Mouse (Mus musculus): Measurements from ENCODE around the gene Pepd. TPM values are rescaled to one million over a fixed set of nuclear protein-coding genes. Genes with fewer than 3 reads are reported as not detected.

Gene Pepd
- polyA plus RNA-seq, 1 experiment from 2014 or later, result 125 TPM

GRCm38 (mm10) chr7:34985216-34985615 is 73.0 kb downstream of the Pepd start:
- 80% methylated on average over 9 of the region's 9 CpGs for WGBS
- Histone ChIP-seq H3K27me3 (replicated peaks; ENCODE audit: control insufficient read depth, insufficient read depth, low read length) (no peaks in the 10 kb centered on the region), H3K9ac (ENCODE audit: low read depth, low read length) (no peak overlapping the region), H3K27ac (ENCODE audit: low read length) (0 out of 2 replicates have a peak overlapping the region, but pooled peaks have one; percentile 17), H3K4me1 (ENCODE audit: control insufficient read depth, insufficient read depth, low read length) (peaks cover 12% of the 10 kb centered on the region), H3K4me3 (ENCODE audit: low read length) (no peak overlapping the region), H3K4me2 (ENCODE audit: low read depth, low read length) (no peak overlapping the region), H3K36me3 (ENCODE audit: control insufficient read depth, insufficient read depth, low read length) (no peaks in the 10 kb centered on the region), H3K9me3 (ENCODE audit: control insufficient read depth, low read length) (no peaks in the 10 kb centered on the region)
- 0 out of 2 replicates have a peak, but pooled peaks have one; percentile 14 for ATAC-seq

DNA sequence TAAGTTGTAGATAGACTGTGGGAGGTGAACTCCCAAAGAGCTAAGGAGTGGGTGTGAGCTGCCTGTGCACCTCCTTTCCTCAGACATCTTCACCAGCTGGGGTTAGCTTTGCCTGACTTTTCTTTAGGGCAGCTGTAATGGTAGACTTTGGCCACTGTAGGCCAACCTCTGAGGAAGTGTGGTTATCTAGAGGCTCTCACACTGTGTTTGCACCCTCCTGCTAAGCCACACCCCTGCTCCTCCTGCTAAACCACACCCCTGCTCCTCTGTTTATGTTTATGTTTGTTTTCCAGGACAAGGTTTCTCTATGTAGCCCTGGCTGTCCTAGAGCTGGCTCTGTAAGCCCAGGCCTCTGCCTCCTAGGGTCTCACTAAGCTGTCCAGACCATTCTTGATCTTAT is 73.5 kb downstream of the Pepd start:
- Histone ChIP-seq H3K9me3 (ENCODE audit: control insufficient read depth, low read length) (no peaks in the 10 kb centered on the region), H3K27me3 (replicated peaks; ENCODE audit: control insufficient read depth, insufficient read depth, low read length) (no peaks in the 10 kb centered on the region), H3K9ac (ENCODE audit: low read depth, low read length) (no peak overlapping the region), H3K4me2 (ENCODE audit: low read depth, low read length) (no peak overlapping the region), H3K4me1 (ENCODE audit: control insufficient read depth, insufficient read depth, low read length) (peaks cover 12% of the 10 kb centered on the region), H3K4me3 (ENCODE audit: low read length) (no peak overlapping the region), H3K36me3 (ENCODE audit: control insufficient read depth, insufficient read depth, low read length) (peaks cover 2% of the 10 kb centered on the region; the same call in 1 of the 2 replicates), H3K27ac (ENCODE audit: low read length) (no peak overlapping the region)
- ATAC-seq, result peak; percentile 88

GRCm38 (mm10) chr7:34986575-34987150 is 74.5 kb downstream of the Pepd start:
- 58% methylated on average over 7 of the region's 7 CpGs for WGBS
- H3K4me1 ChIP-seq (ENCODE audit: control insufficient read depth, insufficient read depth, low read length), result peaks cover 12% of the 10 kb centered on the region
- H3K27ac ChIP-seq (ENCODE audit: low read length), result no peak overlapping the region
- peaks cover 2% of the 10 kb centered on the region; the same call in 1 of the 2 replicates for H3K36me3 ChIP-seq (ENCODE audit: control insufficient read depth, insufficient read depth, low read length)
- H3K4me2 ChIP-seq (ENCODE audit: low read depth, low read length), result no peak overlapping the region
- H3K4me3 ChIP-seq (ENCODE audit: low read length), result no peak overlapping the region
- H3K9me3 ChIP-seq (ENCODE audit: control insufficient read depth, low read length), result no peaks in the 10 kb centered on the region
- H3K27me3 ChIP-seq (replicated peaks; ENCODE audit: control insufficient read depth, insufficient read depth, low read length), result no peaks in the 10 kb centered on the region
- ATAC-seq, result no peak
- no peak overlapping the region for H3K9ac ChIP-seq (ENCODE audit: low read depth, low read length)

GRCm38 (mm10) chr7:34987258-34987657 is 75.1 kb downstream of the Pepd start:
- Histone ChIP-seq H3K27me3 (replicated peaks; ENCODE audit: control insufficient read depth, insufficient read depth, low read length) (no peaks in the 10 kb centered on the region), H3K4me2 (ENCODE audit: low read depth, low read length) (no peak overlapping the region), H3K36me3 (ENCODE audit: control insufficient read depth, insufficient read depth, low read length) (peaks cover 2% of the 10 kb centered on the region; the same call in 1 of the 2 replicates), H3K27ac (ENCODE audit: low read length) (no peak overlapping the region), H3K9me3 (ENCODE audit: control insufficient read depth, low read length) (no peaks in the 10 kb centered on the region), H3K4me3 (ENCODE audit: low read length) (no peak overlapping the region), H3K9ac (ENCODE audit: low read depth, low read length) (no peak overlapping the region), H3K4me1 (ENCODE audit: control insufficient read depth, insufficient read depth, low read length) (peaks cover 12% of the 10 kb centered on the region)
- ATAC-seq, result no peak
- 55% methylated on average over 6 of the region's 6 CpGs for WGBS

GRCm38 (mm10) chr7:34988488-34988887 is 76.3 kb downstream of the Pepd start:
- H3K36me3 ChIP-seq (ENCODE audit: control insufficient read depth, insufficient read depth, low read length), result peaks cover 2% of the 10 kb centered on the region; the same call in 1 of the 2 replicates
- H3K4me3 ChIP-seq (ENCODE audit: low read length), result no peak overlapping the region
- ATAC-seq, result no peak
- H3K9ac ChIP-seq (ENCODE audit: low read depth, low read length), result no peak overlapping the region
- no peak overlapping the region for H3K27ac ChIP-seq (ENCODE audit: low read length)
- WGBS, result 69% methylated on average over 3 of the region's 3 CpGs
- H3K27me3 ChIP-seq (replicated peaks; ENCODE audit: control insufficient read depth, insufficient read depth, low read length), result no peaks in the 10 kb centered on the region
- no peaks in the 10 kb centered on the region for H3K9me3 ChIP-seq (ENCODE audit: control insufficient read depth, low read length)
- H3K4me1 ChIP-seq (ENCODE audit: control insufficient read depth, insufficient read depth, low read length), result peaks cover 12% of the 10 kb centered on the region
- H3K4me2 ChIP-seq (ENCODE audit: low read depth, low read length), result no peak overlapping the region

DNA sequence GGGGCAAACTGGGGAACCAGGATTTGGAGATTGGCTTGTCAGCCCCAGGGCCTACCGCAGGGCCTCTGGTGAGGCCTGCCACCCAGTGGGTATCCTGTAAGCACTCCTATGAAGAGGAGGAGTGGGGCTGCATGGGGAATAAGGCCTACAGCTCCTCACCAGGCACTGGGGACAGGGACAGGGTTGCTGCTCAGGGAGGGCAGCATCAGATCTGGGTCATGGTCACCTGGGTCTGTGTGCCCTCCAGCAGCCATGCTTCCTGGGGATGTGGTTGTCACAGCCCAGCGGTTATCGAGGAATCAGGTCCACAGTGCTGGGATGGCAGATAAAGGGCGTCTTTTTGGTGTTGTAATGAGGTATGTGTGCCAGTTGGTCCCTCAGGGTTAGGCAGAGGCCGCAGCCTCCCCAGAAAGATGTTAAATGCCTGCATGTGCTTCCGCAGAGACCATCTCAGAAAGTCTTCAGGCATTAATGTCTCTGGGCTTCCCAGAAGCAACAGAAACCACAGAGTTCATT is 79.6 kb downstream of the Pepd start:
- WGBS, result 91% methylated on average over 6 of the region's 6 CpGs

DNA sequence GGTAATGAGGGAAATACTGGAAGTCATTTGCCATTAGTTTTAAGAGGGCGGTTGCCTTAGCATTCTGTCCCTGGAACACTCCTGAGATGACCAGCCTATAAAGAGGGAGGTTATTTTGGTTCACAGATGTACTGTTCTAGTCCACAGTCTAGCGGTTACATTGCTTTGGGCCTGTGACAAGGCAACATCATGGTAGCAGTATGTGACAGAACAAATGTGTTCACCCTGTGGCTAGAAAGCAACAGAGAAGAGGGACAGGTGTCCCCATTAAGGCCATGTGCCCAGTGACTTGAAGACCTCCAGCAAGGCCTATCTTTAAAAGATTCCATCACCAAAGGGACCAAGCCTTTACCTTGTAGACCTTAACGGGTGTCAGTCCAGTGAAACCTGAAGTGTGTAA is 80.6 kb downstream of the Pepd start:
- no peaks in the 10 kb centered on the region for H3K9me3 ChIP-seq (ENCODE audit: control insufficient read depth, low read length)
- no peak overlapping the region for H3K4me2 ChIP-seq (ENCODE audit: low read depth, low read length)
- no peak overlapping the region for H3K4me3 ChIP-seq (ENCODE audit: low read length)
- no peak for ATAC-seq
- WGBS, result 86% methylated on average over 3 of the region's 3 CpGs
- no peaks in the 10 kb centered on the region for H3K27me3 ChIP-seq (replicated peaks; ENCODE audit: control insufficient read depth, insufficient read depth, low read length)
- H3K9ac ChIP-seq (ENCODE audit: low read depth, low read length), result no peak overlapping the region
- H3K4me1 ChIP-seq (ENCODE audit: control insufficient read depth, insufficient read depth, low read length), result no peaks in the 10 kb centered on the region
- H3K36me3 ChIP-seq (ENCODE audit: control insufficient read depth, insufficient read depth, low read length), result peaks cover 2% of the 10 kb centered on the region; the same call in 1 of the 2 replicates
- H3K27ac ChIP-seq (ENCODE audit: low read length), result no peak overlapping the region

More for the DNA sequence above, 79.6 kb downstream of the Pepd start:
- H3K4me3 ChIP-seq (ENCODE audit: low read length), result no peak overlapping the region
- H3K27me3 ChIP-seq (replicated peaks; ENCODE audit: control insufficient read depth, insufficient read depth, low read length), result no peaks in the 10 kb centered on the region
- no peak overlapping the region for H3K4me2 ChIP-seq (ENCODE audit: low read depth, low read length)
- no peaks in the 10 kb centered on the region for H3K9me3 ChIP-seq (ENCODE audit: control insufficient read depth, low read length)
- H3K4me1 ChIP-seq (ENCODE audit: control insufficient read depth, insufficient read depth, low read length), result no peaks in the 10 kb centered on the region
- H3K36me3 ChIP-seq (ENCODE audit: control insufficient read depth, insufficient read depth, low read length), result peaks cover 2% of the 10 kb centered on the region; the same call in 1 of the 2 replicates
- no peak for ATAC-seq
- no peak overlapping the region for H3K27ac ChIP-seq (ENCODE audit: low read length)
- H3K9ac ChIP-seq (ENCODE audit: low read depth, low read length), result no peak overlapping the region

DNA sequence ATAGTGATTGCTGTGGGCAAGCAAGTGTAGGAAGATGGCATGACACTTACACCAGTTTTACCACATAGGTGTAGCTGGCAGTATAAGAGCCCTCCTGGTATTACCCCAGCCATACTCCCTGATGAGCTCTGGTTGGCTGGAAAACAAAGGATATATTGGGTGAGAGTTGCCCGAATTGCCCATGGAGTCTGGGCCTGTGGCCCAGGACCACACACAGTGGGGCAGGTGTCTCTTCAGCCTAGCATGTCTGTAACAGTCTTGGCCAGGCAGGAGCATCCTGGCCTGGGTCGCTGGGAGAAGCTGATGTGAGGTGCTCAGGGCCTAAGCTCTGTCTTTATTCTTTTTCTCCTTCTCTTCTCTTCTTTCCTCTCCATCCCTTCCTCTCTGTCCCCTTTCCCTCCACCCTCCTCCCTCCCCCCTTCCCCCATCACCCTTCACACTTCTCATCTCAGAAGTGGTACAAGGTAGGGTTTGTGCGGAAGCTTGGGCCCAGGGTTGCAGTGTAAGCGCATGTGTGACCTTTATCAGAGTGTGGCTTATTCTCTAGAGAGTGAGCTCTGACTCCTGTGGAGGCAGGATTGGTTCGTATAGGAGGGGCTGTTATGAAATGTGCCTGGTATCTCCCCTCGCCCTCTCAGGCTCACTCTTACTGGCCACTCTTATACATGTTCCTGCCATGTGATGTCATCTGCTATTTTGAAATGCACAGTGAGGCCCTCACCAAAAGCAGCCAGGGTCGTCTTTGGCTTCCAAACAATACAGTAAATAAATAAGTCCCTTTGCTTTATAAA is 83.9 kb downstream of the Pepd start:
- H3K4me2 ChIP-seq (ENCODE audit: low read depth, low read length), result no peak overlapping the region
- no peak overlapping the region for H3K4me3 ChIP-seq (ENCODE audit: low read length)
- no peaks in the 10 kb centered on the region for H3K9me3 ChIP-seq (ENCODE audit: control insufficient read depth, low read length)
- WGBS, result 70% methylated on average over 7 of the region's 7 CpGs
- no peaks in the 10 kb centered on the region for H3K4me1 ChIP-seq (ENCODE audit: control insufficient read depth, insufficient read depth, low read length)
- no peak for ATAC-seq
- no peak overlapping the region for H3K9ac ChIP-seq (ENCODE audit: low read depth, low read length)
- no peaks in the 10 kb centered on the region for H3K27me3 ChIP-seq (replicated peaks; ENCODE audit: control insufficient read depth, insufficient read depth, low read length)
- H3K27ac ChIP-seq (ENCODE audit: low read length), result no peak overlapping the region
- no peaks in the 10 kb centered on the region for H3K36me3 ChIP-seq (ENCODE audit: control insufficient read depth, insufficient read depth, low read length)

DNA sequence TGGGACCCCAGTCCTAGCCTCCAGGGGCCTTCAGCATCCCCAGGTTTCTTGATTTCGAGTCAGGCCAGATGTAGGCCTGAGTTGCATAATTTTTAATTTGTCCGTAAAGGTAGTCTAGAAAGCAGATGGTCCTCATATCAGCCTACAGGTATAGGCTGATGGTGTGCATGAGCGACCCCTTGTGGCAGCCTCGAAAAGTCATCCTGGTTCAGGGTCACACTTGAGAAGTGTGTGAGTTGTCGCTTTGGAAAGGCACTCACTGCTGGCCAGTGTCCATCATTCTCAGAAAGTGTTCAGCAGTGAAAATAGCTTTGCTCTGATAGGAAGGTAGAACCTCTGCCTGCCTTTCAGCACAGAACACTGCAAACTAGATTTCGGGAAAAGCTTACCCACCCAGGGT is 88.7 kb downstream of the Pepd start:
- no peak overlapping the region for H3K4me3 ChIP-seq (ENCODE audit: low read length)
- H3K36me3 ChIP-seq (ENCODE audit: control insufficient read depth, insufficient read depth, low read length), result no peaks in the 10 kb centered on the region
- no peak for ATAC-seq
- no peak overlapping the region for H3K27ac ChIP-seq (ENCODE audit: low read length)
- H3K4me1 ChIP-seq (ENCODE audit: control insufficient read depth, insufficient read depth, low read length), result no peaks in the 10 kb centered on the region
- no peaks in the 10 kb centered on the region for H3K9me3 ChIP-seq (ENCODE audit: control insufficient read depth, low read length)
- no peak overlapping the region for H3K4me2 ChIP-seq (ENCODE audit: low read depth, low read length)
- WGBS, result 39% methylated on average over 6 of the region's 6 CpGs
- no peak overlapping the region for H3K9ac ChIP-seq (ENCODE audit: low read depth, low read length)
- no peaks in the 10 kb centered on the region for H3K27me3 ChIP-seq (replicated peaks; ENCODE audit: control insufficient read depth, insufficient read depth, low read length)
